Mouse (Mus musculus) gastrocnemius, postnatal 4 days (tissue): ENCODE data around the gene Hsf4. TPM values are rescaled to one million over a fixed set of nuclear protein-coding genes. Genes with fewer than 3 reads are reported as not detected.
"Not testable (repeated sequence)": the region's sequence is repeated elsewhere in the genome, so short reads cannot be mapped to it uniquely, and the experiment has no call there.

Experiments used
- DNase-seq, 2 experiments: peaks; one replicate each; pipeline ENCODE4 v3.0.0; 2021 to 2022; ENCODE audit warnings: low spot score in 2 of 2, mixed read lengths in 2 of 2
- total RNA-seq, 2 experiments: library from RNA; stranded (reverse); gene quantifications; 2 replicates each; pipeline ENCODE4 v1.2.3; 2021

The Hsf4 gene
- total RNA-seq, 2 experiments from 2014 or later, result 0.21 to 0.29 TPM

DNA sequence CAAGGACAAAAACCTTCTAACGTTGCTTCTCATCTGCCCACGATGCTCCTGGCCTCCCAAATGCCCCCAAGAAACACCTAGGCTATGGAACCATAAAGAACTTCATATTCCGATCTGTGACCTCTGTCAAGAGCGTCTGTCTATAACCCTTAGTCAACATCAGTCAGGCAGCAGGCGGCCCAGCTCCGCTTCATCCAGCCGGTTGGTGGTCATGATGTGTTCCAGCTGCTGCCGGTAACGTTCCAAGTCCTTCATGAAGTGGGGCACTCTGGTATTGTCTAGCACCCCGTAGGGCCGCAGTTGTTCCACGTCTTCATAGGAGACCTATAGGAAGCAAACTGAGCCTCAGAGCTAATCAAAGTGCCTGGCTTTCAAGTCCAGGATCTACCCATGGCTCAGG, 12.2 kb downstream of the Hsf4 start:
- DNase-seq, result no peak

DNA sequence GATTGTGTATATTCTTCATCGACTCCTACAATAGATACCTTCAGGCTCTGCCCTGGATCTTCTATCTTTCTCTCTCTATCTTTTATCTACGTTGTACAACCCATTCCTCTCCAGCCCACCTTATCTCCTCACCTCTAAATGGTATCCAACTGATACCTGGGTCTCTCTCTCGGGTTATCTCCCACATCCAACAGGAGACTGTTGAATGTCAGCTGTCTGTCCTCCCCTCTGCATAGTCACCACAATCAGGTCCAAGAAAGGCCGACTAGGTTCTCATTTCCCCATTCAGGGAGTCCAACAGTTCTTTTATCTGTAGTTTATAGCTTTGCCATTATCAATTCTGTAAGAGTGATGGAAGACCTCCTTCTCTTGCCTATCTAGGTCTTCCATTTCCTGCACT, 12.6 kb downstream of the Hsf4 start:
- no peak for DNase-seq

DNA sequence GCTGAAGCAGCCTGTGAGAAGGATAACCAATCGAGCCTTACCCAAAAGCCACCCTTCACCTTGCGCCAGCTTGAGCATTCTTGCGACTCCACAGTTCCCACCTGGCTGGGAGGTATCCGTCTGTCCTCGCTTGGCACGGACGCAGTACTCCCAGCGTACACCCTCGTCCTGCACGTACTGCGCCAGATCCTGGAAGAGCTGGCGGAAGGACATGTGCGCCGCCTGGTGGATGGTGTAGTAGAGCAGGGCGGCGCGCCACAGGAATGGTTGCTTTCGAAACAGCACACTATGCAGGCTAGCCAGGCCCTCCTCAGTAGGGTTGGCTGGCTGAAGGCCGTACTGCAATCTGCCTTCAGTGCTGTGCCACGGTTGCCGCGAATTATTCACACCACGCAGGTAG, 13.5 kb downstream of the Hsf4 start:
- DNase-seq, result no peak

DNA sequence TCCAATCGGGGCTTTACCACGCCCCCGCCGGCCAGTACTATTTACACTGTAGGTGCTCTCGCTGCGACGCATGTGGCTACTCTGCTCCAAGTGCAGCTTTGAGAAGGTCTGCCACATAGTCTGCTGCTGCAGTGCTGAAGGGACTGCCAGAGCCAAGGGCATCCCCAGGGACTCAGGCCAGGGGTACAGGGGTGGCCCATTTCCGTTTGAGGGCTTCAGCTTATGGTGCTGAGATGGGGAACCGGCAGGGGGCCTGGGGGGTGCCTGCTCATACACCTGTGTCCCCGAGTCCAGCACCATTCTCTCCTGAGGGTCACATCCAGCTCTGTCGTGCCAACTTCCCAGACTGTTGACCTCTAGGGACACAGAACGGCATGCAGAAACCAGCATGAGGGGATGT, 15.9 kb downstream of the Hsf4 start:
- no peak for DNase-seq

DNA sequence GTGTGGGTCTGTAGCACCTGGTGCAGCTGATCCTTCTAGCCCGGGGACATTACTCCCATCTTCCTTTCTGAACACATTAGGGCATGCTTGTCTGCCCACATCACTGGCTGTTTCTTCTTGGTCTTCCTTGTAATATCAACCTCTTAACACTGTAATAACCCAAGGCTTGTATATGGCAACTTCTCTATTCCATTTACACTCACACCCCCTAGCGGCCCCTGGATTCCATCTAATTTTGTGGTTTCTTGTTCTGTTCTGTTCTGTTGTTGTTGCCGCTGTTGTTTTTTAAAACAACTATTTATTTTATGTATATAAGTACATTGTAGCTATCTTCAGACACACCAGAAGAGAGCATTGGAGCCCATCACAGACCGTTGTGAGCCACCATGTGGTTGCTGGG, 17.3 kb downstream of the Hsf4 start:
- no peak for DNase-seq

DNA sequence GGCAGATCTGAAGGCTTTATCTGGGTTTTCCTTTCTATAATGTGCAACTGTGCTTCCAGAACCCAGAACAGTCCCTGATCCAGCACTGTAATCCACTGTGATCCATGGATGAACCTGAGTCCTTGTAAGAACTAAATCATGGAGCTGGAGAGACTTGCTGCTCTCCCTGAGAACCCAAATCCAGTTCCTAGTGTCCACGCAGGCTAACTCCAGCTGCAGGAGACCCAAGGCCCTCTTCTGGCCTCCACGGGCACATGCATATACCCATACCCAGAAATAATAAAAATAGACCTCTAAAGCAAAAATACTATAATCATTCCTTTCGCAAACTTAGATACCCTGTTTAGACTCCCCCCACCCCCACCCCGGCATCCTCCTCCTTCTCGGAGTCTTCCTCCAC, 18.6 kb downstream of the Hsf4 start:
- no peak for DNase-seq

DNA sequence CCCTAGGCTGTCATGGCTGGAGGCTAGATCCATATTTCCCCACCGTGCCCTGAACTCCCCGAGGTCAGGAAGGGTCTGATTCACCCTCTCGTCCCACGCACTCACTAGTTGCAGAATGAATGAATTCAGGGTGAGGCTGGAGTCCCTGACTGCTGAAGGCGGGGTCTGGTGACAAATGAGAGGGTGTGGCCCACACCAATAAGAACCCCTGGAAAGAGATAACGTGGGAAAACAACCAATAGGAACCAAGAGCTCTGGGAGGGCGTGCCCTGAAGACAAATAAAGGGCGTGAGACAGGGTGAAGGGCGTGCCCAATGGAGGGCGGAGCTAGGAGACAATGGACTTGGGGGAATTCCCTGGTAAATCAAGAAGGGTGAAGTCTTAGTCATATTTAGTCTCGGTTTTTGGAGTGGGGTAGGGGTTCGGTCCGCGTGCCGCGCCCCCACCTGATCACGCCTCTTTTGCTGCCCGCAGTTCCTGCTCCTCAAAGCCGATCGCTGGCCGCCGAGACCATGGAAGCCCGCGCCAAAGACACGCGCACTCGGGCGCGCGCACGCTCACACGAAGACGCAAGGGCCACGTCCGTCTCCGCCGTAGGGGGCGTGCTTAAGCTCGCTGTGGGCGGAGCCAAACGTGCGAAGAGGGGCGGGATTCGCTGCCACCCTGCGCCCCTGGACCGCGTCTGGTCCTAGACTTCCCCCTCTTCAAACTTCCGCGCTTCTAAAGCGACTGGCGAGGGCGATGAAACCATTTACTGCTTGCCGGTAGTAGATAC, 19.5 kb downstream of the Hsf4 start:
- peak; percentile 87 to 93 for DNase-seq

DNA sequence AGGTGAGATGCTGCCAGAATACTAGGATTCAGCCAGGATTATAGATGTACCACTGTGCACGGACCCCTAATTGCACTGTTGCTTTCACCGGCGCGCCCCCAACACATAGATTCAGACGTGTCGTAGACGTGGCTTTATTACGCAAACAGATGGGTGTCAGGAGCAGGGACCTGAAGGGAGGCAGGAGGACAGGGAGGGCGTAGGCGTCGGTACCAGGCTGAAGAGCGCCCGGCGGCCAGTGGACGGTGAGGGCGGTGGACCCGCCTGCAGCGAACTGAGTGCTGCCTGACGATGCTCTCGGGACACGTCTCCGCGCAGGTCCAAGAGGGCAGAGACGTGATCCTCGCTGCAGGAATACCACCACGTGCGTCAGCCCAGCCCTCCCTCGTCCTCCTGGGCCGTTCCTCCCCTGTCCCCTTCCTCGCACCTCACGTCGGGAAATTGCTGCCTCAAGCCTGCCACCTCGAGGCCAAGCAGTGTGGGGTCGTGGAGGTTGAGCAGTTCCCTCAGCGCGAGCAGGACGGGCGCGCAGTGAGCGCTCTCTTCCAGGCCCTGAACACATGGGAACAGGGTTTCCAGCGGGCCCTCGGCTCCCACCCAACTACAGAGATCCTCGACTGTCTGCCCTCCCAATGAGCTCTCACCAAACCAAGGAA, 20.3 kb downstream of the Hsf4 start, which contains the start of gene 4931428F04Rik:
TSS of gene 4931428F04Rik (minus strand) at position 60 of the 656 bp plus-strand sequence.
- no peak for DNase-seq

DNA sequence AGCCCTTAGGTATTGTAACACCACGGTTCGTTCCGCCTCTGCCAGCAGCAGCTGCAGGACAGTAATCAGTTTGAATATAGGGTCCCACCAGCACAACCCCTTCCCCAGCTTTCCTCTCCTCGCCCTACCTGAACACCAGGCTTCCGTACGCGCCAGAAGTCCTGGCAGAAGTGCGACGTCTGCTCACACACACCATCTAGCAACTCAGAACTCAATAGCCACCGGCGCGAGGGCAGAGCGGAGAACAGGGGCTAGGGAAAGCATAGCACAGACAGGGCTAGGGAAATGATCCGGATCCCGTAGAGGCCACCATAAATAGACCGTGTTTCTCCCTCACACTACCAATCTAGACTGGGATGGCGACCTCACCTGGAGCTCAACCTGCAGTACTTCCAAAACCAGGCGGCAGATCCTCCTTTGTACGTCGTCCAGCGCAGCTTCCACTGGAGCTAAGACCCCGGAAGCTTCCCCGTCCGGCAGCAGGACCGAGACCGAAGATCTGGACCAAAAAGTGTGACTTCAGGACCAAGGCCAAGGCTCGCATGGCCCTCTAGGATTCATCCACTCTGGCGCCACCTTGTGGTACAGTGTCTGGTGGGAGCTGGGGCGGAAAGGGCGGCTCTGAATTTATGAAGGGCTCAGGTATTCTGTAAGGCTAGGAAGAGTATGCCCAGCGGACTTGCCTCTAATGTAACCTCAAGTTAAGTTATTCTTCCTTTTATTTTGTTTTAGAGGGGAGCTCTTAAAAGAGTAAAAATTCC, 21.1 kb downstream of the Hsf4 start:
- DNase-seq, result peak; percentile 82 to 94

DNA sequence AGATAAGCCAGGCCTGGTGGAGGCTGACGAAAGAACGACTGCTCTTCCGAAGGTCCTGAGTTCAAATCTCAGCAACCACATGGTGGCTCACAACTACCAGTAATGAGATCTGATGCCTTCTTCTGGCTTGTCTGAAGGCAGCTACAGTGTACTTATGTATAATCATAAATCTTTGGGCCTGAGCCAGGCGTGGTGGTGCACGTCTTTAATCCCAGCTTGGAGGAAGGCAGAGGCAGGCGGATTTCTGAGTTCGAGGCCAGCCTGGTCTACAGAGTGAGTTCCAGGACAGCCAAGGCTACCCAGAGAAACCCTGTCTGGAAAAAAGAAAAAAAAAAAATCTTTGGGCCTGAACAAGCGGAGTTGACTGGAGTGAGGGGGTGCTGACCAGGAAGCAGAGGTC, 21.8 kb downstream of the Hsf4 start:
- DNase-seq, result not testable (repeated sequence)

DNA sequence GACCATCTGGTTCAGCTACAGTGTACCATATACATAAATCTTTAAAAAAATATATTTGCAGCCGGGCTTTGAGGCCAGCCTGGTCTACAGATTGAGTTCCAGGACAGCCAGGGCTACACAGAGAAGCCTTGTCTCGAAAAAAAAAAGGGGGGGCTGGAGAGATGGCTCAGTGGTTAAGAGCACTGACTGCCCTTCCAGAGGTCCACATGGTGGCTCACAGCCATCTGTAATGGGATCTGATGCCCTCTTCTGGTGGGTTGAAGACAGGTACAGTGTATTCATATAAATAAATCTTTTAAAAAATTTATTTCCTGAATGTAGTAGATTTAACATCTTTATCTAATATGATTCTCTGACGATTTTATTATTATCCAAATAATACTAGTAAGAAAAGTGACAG, 22.2 kb downstream of the Hsf4 start:
- DNase-seq, result not testable (repeated sequence)

DNA sequence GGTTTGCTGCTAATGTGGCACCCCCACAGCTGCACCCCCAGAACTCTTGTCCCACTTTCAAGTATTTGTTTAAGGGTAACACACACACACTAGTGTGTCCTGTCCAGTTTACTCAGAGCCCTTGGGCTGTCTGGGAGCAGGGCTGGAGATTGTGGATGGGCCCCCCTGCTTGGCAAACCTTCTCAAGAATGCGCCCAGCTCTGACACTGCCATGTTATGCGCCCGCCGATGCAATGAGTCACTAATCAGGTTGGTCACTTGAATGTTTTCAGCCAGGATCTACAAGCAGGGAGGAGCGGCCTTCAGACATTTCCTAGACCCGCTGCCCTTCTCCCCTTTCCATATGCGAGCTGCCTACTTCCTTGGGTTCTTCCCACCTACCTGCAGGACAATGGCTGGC, 22.9 kb downstream of the Hsf4 start:
- DNase-seq, result no peak

DNA sequence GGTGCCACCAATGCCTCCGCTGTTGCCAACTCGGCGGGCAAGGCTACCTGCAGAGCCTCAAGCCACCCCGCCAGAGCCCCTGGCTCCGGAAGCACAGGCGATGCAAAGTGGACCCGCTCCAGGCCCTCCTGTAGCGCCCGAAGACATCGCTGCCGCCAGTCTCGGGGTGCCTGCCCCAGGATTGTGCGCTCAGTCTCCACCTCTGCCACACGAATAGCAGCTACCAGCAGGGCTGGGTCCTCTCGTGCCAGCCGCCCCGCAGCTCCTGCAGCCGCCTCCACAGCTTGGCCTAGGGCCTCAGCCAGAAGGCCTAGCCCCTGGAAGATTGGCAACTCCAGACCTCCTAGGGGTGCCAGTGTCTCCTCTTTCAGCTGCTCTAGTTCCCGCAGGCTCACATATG, 23.8 kb downstream of the Hsf4 start:
- no peak for DNase-seq

DNA sequence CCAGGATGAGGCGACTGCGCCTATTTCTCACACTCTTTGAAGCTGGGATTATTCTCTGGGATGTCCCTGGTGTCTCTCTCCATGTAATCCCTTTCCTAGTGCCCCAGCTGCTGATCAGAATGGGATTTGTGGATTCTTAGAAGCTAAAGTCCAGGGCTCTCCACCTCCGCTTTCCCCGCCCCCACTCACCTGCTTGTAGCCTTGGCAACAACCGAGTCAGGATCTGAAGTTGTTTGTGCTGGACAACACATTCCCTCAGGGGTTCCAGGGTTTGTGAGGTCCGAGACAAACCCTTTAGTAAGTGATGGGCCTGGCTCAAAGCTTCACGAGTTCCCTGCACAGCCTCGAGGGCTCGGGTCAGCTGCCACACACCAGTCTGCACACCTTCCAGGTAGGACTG, 25.2 kb downstream of the Hsf4 start:
- DNase-seq, result no peak

DNA sequence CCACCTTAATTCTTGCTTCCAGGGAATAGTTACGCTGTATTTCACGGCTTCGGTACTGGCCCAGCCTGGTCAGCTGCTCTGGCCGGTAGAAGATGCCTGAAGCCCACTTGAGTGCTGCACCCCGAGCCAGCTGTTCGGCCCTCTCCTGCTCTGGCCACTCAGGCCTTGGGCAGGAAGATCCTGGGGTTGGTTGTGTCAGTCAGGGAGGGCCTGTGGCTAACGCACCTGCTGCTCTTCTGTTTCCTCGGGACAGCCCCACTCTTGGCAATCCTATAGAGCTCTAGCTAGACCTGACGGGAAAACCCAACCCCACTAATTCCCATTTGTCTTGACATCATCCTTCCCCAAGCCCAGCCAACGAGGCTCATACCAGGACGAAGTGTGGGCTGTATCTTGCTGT, 25.7 kb downstream of the Hsf4 start:
- no peak for DNase-seq

DNA sequence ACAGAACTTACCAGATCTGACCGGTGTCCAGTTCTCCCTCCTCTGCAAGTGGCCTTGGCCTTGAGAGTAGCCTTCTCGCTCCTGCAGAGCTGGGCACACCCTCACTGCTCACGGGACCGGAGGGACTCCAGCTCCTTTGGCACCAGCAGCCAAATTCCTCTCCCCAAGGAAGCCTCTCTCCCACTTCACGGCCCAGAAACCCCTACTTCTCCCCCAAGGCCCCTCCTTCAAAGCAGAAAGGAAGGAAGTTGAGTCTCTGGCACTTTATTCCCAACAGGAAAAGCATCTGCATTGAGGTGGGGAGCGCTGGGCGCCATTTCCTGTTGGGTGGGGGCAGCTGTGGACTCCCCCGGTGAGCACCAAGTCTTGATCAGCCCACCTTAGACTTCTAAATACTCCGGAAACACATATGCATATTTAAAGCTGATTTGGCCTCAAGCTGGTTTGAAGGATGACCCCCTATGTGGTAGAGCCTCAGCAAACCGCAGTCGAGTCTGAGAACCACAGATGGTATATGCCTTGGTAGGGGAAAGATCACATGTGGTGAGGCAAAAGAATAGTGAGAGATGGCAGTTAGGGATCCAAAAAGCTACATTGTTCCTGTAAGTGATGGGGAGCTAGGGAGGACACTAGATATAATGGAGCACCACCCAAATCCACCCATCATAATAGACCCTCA, 26.4 kb downstream of the Hsf4 start, which contains the start of gene Exoc3l:
TSS of gene Exoc3l (minus strand) at position 207 of the 679 bp plus-strand sequence.
- DNase-seq, result no peak

DNA sequence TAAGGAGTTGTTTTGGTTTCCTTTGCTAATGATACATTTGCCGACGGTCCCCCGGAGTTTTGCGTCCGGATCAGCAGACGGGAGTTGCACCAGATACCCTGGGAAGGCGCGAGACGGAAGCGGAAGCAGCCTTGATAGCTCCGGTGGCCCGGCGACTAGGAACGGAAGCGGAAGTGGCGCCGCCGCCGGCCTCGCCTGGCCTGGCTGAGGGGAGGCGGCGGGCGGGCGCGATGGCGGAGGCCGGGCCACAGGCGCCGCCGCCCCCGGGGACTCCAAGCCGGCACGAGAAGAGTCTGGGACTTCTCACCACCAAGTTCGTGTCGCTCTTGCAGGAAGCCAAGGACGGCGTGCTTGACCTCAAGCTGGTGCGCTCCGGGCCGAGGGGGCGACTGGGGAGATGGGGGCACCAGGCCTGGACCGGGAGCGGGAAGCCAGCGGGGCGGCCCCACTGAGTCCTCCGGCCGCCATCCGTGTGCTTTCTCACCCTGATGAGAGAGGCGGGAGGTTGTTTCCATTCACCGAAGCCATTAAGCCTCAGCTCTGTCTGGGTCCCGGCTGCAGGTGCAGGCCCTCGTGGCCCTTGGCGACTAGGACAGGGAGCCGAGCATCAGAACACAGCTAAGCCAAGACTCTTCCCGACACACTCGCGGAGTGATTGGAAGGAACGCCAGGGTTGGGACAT, 28.1 kb downstream of the Hsf4 start, which contains the start of gene E2f4:
TSS of gene E2f4 (plus strand) at position 153 of the 682 bp plus-strand sequence.
- DNase-seq, result peak; percentile 81 to 91

DNA sequence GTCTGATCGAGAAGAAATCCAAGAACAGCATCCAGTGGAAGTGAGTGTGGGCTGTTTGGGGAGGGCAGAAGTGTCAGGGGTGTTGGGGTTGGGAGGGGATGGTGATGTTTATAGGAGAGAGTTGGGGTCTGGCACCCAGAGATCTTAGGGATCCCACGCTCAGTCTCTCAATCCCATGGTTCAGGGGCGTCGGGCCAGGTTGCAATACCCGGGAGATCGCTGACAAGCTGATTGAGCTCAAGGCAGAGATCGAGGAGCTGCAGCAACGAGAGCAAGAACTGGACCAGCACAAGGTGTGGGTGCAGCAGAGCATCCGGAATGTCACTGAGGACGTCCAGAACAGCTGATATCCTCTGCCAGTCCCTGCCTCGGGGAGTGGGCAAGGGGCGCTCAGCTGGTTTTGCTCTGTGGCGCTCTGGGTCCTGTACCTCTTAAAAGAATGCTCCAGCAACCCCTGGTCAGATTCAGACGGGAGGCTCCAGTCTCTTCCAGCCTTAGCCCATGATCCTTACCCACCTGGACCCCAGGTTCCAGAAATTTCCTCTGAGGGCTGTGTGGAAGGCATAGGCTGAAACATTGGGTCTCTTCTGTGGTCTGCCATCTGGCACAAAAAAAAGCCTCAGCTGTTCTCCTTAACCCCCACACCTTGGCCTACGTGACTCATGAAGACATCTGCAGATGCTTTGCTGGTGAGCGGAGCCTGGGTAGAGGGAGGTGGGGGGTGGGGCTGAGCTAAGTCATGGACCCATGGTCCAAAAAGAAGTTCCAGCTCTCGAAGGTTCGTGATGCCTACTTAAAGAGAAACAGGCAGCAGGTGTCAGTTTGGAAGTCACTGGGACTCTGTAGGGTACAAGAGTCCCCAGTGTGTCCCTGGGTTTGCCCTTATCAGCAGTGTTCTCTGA, 29.0 kb downstream of the Hsf4 start:
- DNase-seq, result no peak

DNA sequence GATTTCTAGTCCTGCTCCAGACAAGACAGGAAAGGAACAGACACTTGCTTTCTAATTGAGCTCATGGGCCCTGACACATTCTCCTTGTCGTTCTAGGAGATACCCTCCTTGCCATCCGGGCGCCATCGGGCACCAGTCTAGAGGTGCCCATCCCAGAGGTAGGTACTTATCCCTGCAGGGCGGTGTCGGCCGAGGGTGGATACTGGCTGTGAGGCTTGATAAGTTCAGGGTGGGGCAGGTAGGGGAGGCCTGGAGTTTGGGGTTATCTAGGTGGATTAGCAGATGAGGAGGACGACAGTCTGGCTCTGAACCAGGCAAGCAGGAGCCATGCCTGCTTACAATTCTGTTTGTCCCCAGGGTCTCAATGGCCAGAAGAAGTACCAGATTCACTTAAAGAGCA, 30.4 kb downstream of the Hsf4 start:
- DNase-seq, result no peak

DNA sequence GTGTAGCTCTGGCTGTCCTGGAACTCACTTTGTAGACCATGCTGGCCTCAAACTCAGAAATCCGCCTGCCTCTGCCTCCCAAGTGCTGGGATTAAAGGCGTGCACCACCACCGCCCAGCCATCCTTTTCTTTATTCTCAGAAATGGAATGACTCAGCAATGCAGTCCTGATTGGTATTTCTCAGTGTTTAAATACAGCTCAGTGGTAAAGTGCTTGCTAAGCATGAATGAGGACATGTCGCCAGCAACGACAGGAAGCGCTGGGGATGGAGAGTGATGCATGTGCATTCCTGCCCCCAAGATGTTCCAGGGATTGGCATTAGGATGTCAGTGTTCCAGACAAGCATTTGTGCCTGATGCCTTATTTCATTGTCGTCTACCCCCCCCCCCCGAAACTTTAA, 33.8 kb downstream of the Hsf4 start:
- DNase-seq, result no peak
